Mouse (Mus musculus) liver, embryonic 16.5 days (tissue): Measurements from ENCODE around the gene Susd5. TPM values are rescaled to one million over a fixed set of nuclear protein-coding genes. Genes with fewer than 3 reads are reported as not detected.
"Not testable (repeated sequence)": the region's sequence is repeated elsewhere in the genome, so short reads cannot be mapped to it uniquely, and the experiment has no call there.

ENCODE experiments used
- ATAC-seq: fragments of 200-750 bp; cut with Nextera tagmentation; 2 replicates; pipeline ENCODE4 v1.8.0; 2017; ENCODE audit warnings: low read depth, mild to moderate bottlenecking, moderate number of reproducible peaks, moderate library complexity
- H3K27ac ChIP-seq: fragments of 300-500 bp; sonication (generic); 2 replicates; pipeline ENCODE4 v1.5.1; 2014; ENCODE audit warnings: mild to moderate bottlenecking, low read length
- H3K27me3 ChIP-seq: fragments of 300-500 bp; sonication (generic); 2 replicates; pipeline ENCODE4 v1.6.1; 2014; ENCODE audit warnings: low read depth, low read length, mixed read lengths; ENCODE audit not compliant: control insufficient read depth, insufficient read depth
- H3K36me3 ChIP-seq: fragments of 300-500 bp; sonication (generic); 2 replicates; pipeline ENCODE4 v1.6.1; 2014; ENCODE audit warnings: mild to moderate bottlenecking; ENCODE audit not compliant: control insufficient read depth, insufficient read depth
- H3K4me1 ChIP-seq: fragments of 300-500 bp; sonication (generic); 2 replicates; pipeline ENCODE4 v1.6.1; 2014; ENCODE audit warnings: low read depth, low read length, mixed read lengths; ENCODE audit not compliant: control insufficient read depth
- H3K4me2 ChIP-seq: fragments of 300-500 bp; sonication (generic); 2 replicates; pipeline ENCODE4 v1.6.1; 2014; ENCODE audit warnings: low read depth, low read length, mixed read lengths
- H3K4me3 ChIP-seq: fragments of 300-500 bp; sonication (generic); 2 replicates; pipeline ENCODE4 v1.5.1; 2014; ENCODE audit warnings: low read depth, mild to moderate bottlenecking, low read length
- H3K9ac ChIP-seq: fragments of 300-500 bp; sonication (generic); 2 replicates; pipeline ENCODE4 v1.6.1; 2014; ENCODE audit warnings: low read depth, low read length
- H3K9me3 ChIP-seq: fragments of 300-500 bp; sonication (generic); replicated peaks from 2 replicates; pipeline ENCODE4 v1.6.1; 2016; ENCODE audit warnings: low read length; ENCODE audit not compliant: control insufficient read depth
- WGBS: fragments of 180-500 bp; shearing (Covaris S2); extraction: QIAGEN DNeasy Blood & Tissue Kit; methylation state at CpG from one replicate; pipeline ENCODE4 v1.1.7; 2014; ENCODE audit not compliant: insufficient replicate concordance; 5-methylcytosine and 5-hydroxymethylcytosine counted together
- polyA plus RNA-seq: library from polyadenylated mRNA; unstranded; fragments of >200 nt; fragmentation: Nextera tagmentation; extraction: Ambion mirVana; gene quantifications from 2 replicates; pipeline ENCODE4 v1.2.1, GENCODE M21; 2015

Gene Susd5
- polyA plus RNA-seq, 1 experiment from 2014 or later, result 0.04 TPM

DNA sequence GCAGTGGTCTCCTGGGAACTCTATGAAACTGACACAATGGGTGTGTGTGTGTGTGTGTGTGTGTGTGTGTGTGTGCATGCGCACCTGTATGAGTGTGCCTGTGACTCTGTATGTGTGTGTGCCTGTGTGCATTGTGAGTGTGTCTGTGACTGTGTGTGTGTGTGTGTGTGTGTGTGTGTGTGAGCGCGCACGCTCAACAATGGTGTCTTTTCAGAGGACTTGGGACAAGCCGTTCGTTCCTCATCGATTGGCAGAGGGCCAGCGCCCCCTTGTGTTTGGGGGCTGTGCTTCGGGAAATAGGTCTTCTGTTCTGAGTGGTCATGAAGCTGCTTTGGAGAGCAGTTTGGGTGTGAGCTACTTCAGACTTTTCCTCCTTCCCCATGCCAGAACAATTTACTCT is 35.2 kb downstream of the Susd5 start:
- H3K27ac ChIP-seq, H3K4me3 ChIP-seq, H3K36me3 ChIP-seq, H3K4me2 ChIP-seq, H3K27me3 ChIP-seq, H3K9ac ChIP-seq, ATAC-seq, H3K4me1 ChIP-seq, H3K9me3 ChIP-seq: not testable (repeated sequence)
- 10% methylated on average over 9 of the region's 9 CpGs for WGBS

DNA sequence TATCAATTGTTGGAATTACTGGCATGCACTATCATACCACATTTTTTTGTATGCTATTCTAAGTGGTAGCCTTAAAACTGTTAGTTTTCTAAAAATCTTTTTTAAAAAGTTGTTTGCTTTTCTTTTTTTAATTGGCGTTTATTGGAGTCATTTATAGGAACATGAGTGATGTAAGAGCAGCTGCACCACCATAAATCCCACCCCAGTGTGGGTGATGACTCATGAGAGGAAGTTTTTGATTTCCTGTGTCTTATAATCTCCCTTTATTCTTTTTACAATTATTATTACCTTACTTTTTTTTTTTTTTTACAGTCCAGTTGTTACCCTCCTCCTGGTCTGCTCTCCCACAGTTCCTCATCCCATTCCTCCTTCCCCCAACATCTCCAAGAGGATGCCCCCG is 37.9 kb downstream of the Susd5 start:
- Histone ChIP-seq H3K9ac (no peak overlapping the region), H3K9me3 (no peaks in the 10 kb centered on the region), H3K27ac (no peak overlapping the region), H3K4me1 (no peaks in the 10 kb centered on the region), H3K4me3 (no peak overlapping the region), H3K36me3 (no peaks in the 10 kb centered on the region), H3K27me3 (no peaks in the 10 kb centered on the region), H3K4me2 (no peak overlapping the region)
- ATAC-seq, result no peak
- WGBS, result 60% methylated on average over 2 of the region's 2 CpGs

DNA sequence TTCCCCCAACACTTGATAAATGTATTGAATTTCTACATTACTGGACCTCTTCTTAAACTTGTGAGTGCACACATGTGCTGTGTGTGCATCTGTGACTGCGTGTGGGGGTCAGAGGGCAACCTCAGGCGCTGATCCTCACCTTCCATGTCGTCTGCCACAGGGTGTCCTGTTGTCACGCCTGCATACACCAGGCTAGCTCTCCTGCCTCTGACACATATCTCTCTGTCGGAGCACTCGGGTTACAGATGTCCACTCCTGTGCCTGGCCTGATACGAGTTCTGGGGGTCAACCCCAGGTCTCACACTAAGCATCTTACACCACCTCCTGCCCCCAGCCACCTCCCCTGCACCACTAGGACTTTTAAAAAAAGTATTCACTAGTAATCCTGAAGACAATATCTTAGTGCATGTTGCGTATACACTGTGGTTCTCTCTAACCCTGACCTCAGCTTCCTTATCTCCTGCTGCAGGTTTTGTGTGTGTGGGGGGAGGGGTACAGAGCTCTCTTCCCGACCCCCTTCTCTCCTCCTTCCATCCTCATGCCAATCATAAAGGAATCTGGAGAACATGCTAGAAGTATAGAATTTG is 41.9 kb downstream of the Susd5 start:
- WGBS, result 18% methylated on average over 9 of the region's 9 CpGs
- ATAC-seq, result no peak

DNA sequence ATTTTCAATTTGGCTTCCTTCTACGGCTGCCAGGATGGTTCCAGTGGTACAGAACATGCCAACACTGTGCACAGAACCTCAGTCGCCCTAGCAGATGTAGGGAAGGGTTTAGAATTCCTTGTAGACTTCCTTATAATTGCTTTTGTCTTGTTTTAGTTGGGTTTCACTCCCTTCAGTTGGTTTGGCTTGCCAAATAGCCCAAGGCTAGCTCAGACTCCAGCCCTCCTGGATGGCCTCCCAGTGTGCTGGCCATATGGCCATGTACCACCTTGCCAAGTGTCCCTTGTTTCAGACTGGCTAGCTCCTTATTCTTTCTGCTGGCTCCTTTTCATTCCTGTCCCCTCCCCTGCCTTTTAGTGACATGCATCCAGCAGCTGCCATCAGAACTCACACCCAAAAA is 53.3 kb downstream of the Susd5 start:
- Histone ChIP-seq H3K4me3 (no peak overlapping the region), H3K27ac (no peak overlapping the region), H3K9me3 (no peaks in the 10 kb centered on the region), H3K4me1 (no peaks in the 10 kb centered on the region), H3K36me3 (no peaks in the 10 kb centered on the region), H3K4me2 (no peak overlapping the region), H3K9ac (no peak overlapping the region), H3K27me3 (no peaks in the 10 kb centered on the region)
- ATAC-seq, result no peak
- 47% methylated on average over 2 of the region's 2 CpGs for WGBS

More for the DNA sequence above, 41.9 kb downstream of the Susd5 start:
- Histone ChIP-seq H3K9ac (no peak overlapping the region), H3K36me3 (no peaks in the 10 kb centered on the region), H3K27ac (no peak overlapping the region), H3K4me2 (no peak overlapping the region), H3K4me3 (no peak overlapping the region), H3K9me3 (no peaks in the 10 kb centered on the region), H3K27me3 (no peaks in the 10 kb centered on the region), H3K4me1 (no peaks in the 10 kb centered on the region)

DNA sequence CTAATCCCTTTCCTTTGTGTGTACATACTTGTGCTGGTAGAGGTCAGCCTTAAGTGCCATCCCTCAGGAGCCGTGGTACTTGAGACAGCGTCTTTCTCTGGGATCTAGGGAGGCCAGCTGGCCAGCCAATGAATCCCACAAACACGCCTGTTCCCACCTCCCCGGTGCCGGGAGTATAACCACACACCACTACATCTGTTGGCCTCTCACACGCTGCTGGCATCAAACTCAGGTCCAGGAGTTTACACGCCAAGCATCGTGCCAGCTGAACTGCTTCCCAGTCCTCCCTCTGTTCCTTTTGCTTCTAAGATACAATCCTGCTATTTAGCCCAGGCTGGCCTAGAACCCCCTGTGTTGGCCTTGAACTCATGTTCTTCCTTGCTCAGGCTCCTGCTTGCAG is 54.2 kb downstream of the Susd5 start:
- Histone ChIP-seq H3K4me2 (no peak overlapping the region), H3K4me3 (no peak overlapping the region), H3K4me1 (no peaks in the 10 kb centered on the region), H3K36me3 (no peaks in the 10 kb centered on the region), H3K27me3 (no peaks in the 10 kb centered on the region), H3K9me3 (no peaks in the 10 kb centered on the region), H3K9ac (no peak overlapping the region), H3K27ac (no peak overlapping the region)
- ATAC-seq, result no peak
- 77% methylated on average over 8 of the region's 8 CpGs for WGBS

DNA sequence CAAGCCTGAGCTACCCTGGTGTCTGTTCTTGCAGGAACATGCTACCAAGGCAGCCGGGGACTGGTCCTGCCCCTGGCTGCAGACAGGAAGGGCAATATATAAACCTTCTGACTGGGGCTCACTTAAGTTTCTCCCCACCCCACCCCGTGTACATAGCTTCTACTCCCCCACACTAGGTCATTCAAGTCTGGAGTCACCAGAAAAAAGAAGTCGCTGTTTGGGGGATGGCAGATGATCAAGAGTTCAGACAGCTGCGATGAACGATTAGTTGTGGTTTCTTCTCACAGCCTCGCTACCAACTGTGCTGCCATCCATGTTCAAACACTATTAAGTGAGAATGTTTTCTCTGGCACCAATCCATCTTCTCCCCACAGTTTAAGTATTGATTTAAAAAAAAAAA is 55.3 kb downstream of the Susd5 start:
- no peak overlapping the region for H3K27ac ChIP-seq
- WGBS, result 10% methylated on average over 6 of the region's 6 CpGs
- H3K4me1 ChIP-seq, result no peaks in the 10 kb centered on the region
- no peak overlapping the region for H3K9ac ChIP-seq
- no peak overlapping the region for H3K4me3 ChIP-seq
- no peak for ATAC-seq
- H3K27me3 ChIP-seq, result no peaks in the 10 kb centered on the region
- no peaks in the 10 kb centered on the region for H3K36me3 ChIP-seq
- no peak overlapping the region for H3K4me2 ChIP-seq
- no peaks in the 10 kb centered on the region for H3K9me3 ChIP-seq

DNA sequence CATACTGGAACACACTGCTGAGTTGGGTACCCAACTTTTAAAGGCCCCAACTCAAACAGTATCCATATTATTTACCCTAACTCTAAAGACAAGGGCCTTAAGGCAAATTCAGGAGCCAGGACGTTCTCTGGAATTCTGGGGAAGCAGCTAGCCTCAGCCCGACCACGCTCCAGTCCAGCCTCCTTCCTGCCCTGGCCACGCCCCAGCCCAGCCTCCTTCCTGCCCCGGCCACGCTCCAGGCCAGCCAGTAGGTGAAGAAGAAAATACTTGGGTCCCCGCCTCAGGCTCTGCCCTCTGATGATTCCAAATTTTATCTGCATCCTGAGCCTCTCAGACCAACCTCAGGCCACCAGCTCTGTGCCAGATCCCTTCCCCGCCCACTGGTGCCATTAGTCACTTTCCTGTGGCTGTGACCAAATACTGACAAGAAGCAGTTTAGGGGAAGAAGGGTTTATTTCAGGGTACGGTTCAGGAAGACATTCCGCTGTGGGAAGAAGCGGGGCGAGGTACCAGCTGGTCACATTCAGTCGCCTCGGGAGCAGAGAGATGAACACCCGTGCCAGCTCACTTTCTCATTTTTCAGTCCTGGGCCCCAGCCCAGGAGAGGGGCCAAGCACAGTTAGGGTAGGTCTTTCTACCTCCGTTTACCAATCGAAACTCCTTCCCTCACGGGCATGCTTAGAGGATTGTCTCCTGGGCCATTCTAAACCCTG is 57.1 kb downstream of the Susd5 start:
- Histone ChIP-seq H3K4me1 (no peaks in the 10 kb centered on the region), H3K4me3 (no peak overlapping the region), H3K36me3 (no peaks in the 10 kb centered on the region), H3K4me2 (no peak overlapping the region), H3K9me3 (no peaks in the 10 kb centered on the region), H3K27ac (no peak overlapping the region), H3K9ac (no peak overlapping the region), H3K27me3 (no peaks in the 10 kb centered on the region)
- no peak for ATAC-seq
- 51% methylated on average over 18 of the region's 18 CpGs for WGBS

DNA sequence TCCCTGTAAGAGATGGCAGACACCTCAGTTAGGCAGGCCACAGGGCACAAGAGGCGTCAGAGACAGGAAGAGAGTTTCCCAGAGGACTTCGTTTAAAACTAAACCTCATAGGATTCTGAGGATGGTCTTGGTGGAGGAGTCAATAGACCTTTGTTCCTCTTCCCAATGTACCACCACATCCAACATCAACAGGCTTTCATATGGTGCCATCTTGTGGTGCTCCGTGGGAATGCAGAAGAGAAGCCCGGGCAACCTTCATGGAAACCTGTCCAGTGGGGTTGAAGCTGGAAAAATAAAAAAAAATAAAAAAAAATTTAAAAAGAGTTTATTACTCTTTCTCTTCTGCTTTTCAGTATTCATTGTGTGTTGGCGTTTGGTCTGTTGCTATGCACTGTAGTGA is 59.7 kb downstream of the Susd5 start:
- H3K4me1 ChIP-seq, H3K27me3 ChIP-seq, H3K4me2 ChIP-seq, ATAC-seq, H3K9ac ChIP-seq, H3K4me3 ChIP-seq, H3K9me3 ChIP-seq, H3K27ac ChIP-seq, H3K36me3 ChIP-seq: not testable (repeated sequence)
- WGBS, result 7% methylated on average over 5 of the region's 5 CpGs

DNA sequence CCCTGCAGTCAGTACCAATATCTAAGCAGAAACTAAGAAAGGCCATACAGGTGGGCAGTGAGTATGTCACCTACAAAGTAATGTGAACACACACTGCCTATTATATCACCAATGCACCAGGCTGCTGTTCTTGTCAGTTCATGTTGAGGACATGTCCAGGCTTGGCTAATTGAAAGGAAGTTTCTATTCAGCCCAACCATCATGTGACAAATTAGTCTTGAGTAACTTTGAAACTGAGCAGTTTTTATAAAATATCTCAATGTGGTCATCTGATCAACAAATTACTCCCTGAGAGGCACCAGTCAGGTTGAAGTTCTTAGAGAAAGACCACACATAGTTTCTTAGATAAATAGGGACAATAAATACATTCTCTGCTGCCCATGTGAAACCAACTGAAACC is 65.9 kb downstream of the Susd5 start:
- H3K36me3 ChIP-seq, H3K9me3 ChIP-seq, H3K4me3 ChIP-seq, H3K4me2 ChIP-seq, H3K27ac ChIP-seq, ATAC-seq, H3K27me3 ChIP-seq, H3K9ac ChIP-seq, H3K4me1 ChIP-seq: not testable (repeated sequence)
